Mouse (Mus musculus) spleen, postnatal 14 days (tissue): ENCODE data around the gene Tcl1.
"Not testable (repeated sequence)": the region's sequence is repeated elsewhere in the genome, so short reads cannot be mapped to it uniquely, and the experiment has no call there.

Source experiments
- DNase-seq, 2 experiments: peaks; one replicate each; pipeline ENCODE4 v3.0.0; 2021 to 2022; ENCODE audit warnings: low spot score in 2 of 2

The Tcl1 gene

DNA sequence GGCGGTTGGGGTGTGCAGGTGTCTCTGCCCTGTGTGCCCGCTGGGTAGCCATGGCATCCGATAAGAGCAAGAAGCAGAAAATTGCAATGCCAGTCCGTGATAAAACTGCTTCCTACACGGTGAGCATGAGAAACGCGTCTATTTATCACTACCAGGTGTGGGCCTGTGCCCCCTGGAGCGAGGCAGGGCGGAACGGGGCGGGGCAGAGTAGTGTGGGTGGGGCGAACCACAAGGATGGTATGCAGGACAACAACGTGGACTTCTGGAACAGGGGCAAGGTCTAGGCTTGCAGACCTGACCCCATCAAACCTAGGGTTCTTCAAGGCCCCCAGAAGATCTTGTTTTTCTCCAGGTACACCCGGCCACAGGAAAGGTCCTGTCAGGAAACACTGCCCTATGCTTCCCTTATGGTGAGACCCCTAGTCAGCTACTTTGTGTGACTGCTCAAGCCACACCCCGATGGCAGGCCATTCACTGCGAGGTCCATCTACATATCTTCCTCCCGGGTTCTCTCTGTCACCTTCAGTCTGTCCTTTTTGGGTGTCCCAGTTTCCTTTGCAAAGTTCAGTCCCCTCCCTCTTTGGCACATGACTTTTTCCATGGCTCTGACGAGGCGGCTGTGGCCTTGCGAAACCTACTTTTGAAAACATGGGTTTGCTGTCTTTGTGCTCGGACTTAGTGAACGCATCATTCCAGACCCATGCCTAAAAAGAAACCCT lies at the start of gene Tcl1:
Tcl1 (minus strand) TSS at position 193 of the 719 bp plus-strand sequence.
- DNase-seq, result no peak

DNA sequence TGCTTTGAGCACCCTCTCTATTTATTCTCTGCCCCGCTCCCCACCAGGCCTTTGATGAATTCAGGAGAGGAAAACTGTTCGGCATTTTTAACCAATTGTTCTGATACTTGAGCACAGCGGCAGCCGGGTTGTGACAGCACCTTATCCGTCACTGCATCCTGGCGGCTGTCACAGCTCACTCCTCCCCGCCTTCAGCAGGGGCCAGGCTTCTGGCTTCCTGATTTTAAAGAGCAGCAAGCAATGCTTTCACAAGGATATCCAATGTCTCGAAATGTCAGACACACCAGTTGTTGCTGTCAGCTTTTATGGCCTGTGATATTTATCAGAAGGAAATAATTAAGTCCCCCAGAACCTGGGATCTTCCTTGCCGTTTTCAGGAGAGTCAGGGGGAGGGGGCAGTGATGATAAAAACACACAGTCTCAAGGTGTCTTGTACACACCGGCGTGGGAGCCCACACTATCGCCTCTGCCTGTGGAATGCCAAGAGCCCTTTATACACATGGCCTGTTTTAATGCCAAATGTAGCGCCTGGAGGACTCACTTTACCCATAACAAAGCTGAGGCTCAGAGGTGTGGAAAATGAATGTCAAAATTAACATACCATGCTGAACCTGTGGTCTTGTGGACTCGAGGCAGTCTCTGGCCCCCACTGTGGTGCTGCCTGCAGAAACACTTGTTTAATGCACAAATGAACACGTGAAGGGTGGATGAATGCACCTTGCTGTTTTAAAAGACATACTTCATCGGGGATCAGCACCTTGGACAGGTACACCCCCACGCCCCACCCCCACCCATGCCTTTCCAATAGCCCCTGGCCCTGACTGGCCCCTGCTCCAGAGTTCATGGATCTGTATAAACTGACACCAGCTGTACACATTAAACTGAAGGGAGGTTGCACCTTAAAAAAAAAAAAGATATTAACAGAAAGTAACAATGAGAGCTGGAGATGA lies 48.7 kb upstream of the Tcl1 start:
- DNase-seq, result no peak

DNA sequence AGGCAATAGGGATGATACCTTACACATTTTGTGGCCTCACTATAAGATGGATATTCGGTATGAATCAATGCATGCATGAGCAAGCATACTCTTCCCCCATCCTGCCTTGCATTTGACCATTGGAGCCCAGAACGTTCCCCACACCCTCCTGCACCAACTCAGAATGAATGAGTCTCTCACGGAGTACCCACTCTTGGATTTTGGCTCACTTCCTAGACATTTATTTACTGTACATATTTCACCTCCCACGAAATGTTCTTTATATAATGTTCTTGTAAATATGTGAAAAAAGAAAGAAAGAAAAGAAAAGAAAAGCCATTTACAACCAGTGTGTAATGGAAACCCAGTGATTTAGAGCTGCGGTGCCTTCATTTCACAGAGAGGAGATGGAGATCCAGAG lies 44.5 kb upstream of the Tcl1 start:
- no peak for DNase-seq

DNA sequence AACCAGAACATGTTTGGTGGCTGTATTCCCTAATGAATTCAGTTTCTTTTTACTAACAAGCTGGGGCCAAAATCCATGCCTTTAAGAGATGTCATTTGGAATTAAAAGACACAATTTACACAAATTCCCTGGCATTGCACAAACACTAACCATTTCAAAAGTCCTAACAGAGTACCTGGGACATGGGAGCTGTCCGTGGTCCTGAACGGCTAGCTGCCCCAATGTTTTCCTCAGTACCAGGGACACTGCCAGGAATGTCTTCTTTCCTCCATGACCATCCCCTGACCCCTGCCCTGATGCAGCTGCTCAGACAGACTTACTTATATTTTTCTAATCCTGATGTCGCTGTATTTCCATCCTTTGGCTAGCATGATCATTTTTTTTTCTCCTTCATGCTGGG lies 43.5 kb upstream of the Tcl1 start:
- no peak for DNase-seq

DNA sequence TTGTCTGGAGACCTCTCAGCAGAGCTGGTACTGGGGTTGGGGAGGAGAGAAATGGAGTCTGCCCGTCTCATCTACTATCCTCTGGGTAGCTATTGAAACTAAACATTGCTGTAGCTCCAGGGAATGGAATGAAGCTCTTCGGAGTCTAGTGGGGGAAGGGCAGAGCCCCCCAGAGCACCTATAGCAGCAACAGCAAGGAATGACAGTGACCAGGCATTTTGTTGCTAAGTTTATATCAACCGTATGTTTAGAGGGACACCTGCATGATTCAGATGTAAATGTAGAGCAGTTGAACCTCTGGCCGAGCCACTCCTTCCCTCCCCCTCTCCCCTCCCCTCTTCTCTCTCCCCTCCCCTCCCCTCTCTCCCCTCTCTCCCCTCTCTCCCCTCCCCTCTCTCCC lies 36.6 kb upstream of the Tcl1 start:
- DNase-seq, result no peak

DNA sequence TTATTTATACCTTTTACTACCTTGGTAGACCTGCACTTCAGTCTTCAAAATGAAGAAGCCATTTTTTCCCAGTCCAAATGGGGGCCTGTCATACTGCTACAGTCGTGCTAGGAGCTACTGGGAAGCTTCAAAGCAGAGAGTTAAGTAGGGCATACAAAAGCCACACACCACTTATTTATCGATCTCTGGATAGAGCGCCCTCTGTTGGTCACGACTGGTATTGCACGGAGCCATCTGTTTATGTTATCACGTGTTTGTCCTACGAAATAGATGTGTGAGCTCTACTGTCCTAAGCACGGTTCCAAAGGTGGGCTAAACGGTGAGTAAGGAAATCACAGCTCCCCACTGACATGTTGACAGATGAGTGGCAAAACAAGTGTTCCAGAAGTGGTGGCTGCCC lies 36.2 kb upstream of the Tcl1 start:
- DNase-seq, result no peak

DNA sequence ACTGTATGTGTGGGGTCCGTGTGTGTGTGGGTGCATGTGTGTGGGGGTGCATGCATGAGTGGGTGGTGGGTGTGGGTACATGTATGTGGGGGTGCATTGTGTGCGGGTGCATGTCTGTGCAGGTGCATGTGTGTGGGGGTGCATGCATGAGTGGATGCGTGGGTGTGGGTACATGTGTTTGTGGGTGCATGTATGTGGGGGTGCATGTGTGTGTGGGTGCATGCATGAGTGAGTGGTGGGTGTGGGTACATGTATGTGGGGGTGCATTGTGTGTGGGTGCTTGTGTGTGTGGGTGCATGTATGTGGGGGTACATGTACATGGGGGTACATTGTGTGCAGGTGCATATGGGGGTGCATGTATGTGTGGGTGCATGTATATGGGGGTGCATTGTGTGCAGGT lies 31.2 kb upstream of the Tcl1 start:
- DNase-seq, result no peak

DNA sequence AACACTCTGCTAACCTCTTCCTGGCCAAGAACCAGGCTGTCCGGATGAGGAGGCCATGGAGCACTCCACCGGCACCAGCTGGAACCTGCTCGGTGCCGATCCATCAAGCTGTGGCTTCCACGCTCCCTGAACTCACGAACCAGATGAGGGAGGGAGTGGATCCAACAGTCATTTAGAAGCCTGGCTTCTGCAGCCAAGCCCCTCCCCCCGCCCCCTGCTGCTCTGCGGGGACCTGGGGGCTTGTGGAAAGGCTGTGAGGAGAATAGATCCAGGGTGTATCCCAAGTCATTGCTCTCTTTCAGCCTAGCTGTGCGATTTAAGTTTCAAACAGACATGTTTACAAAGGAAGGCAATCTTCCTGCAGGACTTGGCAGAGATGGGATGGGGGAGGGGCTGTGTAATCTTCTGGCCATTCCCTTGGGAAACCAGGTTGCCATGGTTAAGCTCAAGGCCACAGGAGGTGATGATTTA lies 26.2 kb upstream of the Tcl1 start:
- DNase-seq, result no peak

DNA sequence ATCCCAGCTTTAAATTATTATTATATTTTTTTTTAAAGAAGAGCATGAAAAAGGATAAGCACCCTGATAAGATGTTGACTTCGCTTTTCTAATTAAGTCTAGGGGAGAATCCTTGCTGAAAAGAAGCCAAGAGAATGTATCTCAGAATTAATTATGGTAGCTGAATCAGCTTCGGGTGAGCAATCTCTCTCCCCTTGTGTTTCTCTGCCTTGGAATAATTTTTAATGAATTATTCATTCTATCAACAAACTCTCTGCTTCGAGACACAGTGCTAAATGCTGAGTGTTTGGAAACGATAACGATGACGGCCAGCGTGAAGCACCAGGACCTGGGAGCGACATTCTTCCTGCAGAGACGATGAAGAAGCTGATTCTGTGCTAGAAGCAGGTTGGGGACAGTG lies 16.5 kb upstream of the Tcl1 start:
- DNase-seq, result no peak

DNA sequence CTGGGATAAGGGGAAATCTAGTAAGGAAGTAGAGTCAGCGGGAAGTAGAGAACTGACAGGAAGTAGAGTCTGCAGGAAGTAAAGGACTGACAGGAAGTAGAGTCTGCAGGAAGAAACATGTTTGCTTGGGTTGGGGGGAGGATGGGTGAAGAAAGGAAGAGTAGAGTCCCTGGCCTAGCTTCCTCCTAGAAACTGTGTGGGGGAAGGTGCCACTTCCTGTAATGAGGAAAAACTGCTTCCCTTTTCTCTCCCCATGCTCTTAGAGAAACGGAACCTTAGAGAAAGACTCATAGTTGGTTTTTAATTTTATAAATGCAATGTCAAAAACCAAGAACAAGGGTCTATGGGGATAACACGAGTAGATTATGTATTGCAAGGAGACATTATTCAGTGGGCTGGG lies 12.5 kb upstream of the Tcl1 start:
- no peak for DNase-seq

DNA sequence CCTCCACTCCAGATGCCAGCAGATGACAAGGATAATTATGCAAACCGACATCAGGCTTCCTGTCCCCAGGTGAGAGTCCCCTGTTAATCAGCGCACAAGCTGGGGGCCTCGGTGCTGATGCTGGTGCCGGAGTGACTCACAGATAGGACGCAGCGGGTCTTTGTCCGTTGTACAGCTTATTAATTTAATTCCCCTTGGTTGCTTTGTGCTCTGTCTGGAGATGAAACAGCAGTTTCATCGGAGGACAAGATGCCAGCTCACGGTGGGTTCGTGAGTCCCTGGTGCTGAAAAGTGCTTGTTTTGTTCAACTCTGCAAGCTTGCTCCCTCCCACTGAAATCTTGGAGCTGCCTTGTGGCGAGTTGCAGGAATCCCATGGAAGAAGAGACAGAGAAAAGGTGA lies 11.8 kb upstream of the Tcl1 start:
- no peak for DNase-seq

DNA sequence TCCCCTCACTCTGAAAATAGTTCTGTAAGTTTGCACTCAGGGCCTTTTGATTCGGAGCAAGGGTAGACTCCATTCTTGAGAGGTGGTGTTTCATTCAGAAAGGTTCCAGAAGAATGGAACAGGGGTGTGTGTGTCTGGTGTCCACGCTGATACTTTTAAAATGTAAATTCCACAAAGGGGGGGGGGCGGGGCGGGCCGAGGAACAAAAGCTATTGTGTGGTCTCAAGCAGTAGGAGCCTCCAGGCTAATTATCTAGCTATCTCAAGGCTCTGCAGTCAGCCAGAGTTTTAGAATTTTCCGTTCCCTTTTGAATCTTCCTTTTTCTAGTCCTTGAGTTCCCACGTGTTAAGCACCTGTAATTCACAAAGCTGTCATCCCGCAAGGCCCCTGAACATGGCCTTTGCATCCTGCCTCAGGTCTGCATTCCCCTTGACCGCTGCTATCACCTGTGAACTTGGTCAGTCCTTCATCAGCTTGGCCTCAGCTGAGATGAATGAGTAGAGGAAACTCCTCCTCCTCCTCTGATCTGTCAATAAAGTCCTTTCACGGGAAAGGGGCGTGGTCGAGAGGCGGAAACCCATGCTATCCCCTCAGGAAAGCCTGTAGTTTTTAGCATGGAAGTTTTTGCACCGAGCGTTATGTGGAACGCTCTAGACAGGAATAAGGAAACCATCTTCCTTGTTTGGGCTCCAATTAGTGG lies 2.2 kb upstream of the Tcl1 start:
- DNase-seq, result no peak

DNA sequence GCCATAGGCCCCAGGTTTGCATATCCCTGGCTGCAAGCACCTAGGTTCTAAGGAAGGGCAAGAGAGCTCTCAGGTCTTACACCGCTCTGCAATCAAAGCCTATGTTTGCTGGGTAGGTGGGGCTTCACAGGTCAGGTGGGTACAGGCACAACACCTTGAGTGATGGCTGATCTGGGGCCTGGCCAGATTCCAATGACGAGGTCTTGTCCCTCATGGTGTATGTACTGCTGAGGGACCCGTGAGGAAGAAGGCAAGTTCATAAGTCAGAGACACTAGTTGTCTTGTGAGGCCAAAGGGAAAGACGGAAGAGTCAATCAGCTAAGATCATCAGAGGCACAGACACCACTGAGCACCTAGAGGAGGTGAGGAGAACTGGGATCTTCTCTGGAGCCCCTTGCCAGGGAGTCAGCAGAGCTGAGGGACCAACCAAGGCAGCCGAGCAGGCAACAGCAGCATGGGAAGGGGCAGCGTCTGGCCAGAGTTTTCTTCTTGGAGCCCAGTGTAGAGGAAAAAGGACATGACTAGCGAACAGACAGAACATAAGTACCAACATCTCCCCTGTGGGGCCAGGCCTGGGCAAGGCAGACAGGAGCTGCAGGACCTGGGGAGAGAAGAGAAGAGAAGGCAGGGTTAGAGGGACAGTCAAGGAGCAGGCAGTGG lies 5.4 kb downstream of the Tcl1 start:
- no peak for DNase-seq

DNA sequence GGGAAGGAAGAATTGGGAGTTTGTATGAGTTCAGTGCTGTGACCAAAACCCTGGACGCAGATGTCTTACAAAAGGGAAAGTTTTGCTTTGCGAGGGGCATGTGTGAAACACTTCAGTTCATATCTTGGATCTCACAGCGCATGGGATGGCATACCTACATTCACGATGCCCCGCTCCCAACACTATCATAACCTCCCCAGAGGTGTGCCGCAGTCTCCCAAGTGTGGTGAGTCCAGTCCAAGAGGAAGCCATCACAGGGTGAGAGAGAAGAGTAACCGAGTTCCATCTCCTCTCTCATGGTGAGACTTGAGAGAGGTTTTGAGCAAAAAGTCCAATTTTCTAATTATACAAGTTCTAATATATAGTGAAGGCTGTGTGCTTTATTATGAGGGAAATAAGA lies 13.4 kb downstream of the Tcl1 start:
- DNase-seq, result no peak

DNA sequence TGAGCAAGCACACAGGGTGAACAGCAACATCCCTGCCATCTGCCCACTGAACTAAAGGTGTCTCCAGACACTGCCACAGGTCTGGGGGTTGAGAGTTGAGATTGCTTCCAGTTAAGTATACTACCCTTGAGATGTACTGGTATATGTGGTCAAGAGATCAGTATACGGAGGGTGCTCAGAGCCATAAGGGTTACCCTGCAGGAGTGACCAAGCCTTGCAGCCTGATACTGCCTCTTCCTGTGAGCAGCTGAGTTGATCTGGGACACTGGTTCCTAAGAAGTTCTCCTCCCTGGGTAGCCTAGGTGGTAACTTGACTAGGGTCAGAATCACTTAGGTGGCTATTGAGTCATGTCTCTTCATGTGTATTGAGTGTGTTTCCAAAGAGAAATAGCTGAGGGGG lies 14.2 kb downstream of the Tcl1 start:
- DNase-seq, result no peak

DNA sequence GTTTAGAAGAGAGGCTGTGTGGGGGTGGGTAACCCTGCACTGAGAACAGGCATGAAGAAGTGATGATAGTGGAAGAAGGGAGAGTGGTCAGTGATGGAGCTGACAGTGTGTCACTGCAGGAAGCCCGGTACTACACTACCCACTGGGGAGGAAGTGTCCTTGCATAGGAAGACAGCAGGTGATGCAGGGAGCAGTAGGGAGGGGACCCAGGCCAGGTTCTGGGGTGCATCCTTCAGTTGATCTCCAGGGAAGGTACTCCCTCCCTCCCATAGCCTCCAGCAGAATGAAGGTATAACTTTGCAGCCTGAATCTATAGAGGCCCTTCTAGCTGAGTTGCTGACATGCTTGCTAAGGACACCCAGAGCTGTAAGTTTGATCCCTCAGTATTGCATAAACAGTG lies 15.5 kb downstream of the Tcl1 start:
- DNase-seq, result no peak

DNA sequence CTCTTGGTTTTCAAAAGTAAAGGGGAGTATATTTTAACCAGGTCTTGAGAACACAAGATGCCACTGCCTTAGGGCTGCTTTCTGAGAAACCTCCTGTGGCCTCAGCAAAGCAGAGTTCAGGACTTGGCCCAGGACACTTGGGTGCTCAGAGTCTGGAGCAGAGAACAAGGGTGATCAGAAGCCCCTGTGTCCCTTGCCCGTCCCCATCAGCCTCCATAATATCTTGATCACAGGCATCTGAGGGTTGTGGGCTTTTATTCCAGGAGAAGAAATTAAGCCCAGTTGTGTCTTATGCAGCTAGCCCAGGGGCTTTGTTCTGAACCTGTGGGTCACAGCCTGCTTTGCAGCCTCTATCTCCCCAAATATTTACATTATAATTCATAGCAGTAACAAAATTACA lies 20.9 kb downstream of the Tcl1 start, which contains the start of gene Tcl1b4:
Tcl1b4 (plus strand) TSS at position 301 of the 400 bp plus-strand sequence.
- DNase-seq, result not testable (repeated sequence)

DNA sequence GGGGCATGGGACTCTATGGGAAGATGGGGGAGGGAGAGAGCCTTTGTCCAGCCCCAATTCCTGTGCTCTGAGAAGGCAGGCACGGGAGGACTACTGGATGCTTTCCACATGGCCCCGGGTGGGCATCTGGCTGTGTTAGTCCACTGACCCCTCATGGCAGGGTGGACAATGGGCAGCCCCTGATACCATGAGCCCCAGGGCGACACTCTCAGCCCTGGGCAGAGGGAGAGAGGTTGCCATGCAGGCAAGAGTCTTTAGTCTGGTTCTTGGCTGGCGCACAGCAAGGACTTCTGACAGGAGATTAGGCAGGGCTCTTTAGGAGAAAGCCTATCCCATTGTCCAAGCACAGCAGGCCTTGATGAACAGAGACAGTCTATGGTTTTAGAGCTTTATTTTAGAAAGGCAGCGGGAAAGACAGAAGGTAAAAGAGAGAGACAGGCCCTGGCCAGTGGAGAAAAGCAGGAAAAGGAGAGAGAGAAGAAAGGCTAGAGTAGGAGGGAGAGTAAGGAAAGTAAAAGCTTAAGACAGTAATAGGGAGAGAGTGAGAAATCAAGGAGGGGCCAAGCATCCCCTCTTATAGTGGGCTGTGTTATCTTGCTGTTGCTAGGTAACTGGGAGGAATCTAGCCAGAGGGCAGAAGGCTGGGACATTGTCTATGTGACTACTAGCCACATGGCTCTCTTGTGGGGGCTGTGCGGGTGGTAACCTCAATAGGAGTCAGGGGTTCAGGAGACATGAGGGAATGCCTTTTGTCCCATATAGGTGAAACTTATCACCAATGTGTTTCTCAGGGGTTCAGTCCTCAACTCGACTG lies 22.7 kb downstream of the Tcl1 start:
- not testable (repeated sequence) for DNase-seq

DNA sequence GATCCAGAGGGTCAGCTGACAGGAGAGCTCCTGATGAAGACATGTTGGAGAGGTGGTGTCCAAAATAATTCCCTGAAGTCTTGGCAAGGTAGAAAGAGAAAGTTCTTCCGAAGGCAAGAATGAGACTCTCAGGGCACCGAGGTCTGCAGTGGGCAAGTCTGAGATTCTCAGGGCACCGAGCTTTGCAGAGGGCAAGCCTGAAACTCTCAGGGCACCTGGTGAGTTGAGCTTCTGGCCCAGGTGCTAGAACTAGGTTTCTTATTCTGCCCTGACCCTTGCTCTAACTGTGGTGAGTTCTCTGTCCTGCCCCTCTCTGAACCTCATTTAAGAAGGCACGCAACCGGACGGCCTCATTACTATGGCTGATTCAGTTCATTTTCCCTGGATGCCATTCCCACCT lies 31.9 kb downstream of the Tcl1 start, which contains the start of gene Tcl1b3:
Tcl1b3 (plus strand) TSS at position 301 of the 400 bp plus-strand sequence.
- not testable (repeated sequence) for DNase-seq

DNA sequence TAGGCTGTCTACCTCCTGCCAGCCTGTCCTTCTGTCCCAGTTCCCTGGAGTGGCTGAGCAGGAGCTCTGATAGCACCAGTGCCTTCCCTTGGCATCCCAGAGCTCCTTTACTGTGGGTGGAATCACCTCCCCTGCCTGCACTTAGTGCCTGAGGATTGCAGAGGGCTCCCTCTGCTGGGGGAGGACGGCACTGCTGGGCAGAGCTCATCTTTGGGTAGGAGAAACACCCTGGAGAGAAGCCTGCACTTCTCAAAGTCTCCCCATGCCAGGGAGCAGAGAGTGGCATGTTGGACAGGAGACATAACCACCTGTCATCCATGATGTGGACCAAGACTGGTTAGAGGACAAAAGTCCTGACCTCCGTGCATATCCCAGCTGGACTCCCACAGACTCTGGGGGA lies 33.6 kb downstream of the Tcl1 start:
- DNase-seq, result not testable (repeated sequence)
